Comparison of ENCODE assay signal across 8 mouse cellular contexts in the genomic region with DNA sequence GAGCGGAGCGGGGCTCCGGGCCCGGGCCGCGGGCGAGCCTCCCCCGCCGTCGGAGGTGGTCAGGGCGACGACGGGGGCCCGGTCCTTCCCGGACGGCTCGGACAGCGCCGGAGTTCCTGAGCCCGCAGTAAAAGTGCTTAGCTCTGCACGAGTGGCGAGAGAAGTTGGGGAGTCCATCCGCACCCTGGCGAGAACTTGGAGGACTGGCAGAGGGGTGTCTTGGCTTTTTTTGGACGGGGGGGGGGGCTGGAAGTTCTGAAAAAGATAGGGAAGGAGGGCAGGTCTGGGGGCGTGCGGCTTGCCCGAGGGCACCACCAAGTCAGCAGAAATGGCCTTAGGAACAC. TPM values are rescaled to one million over a fixed set of nuclear protein-coding genes. Genes with fewer than 3 reads are reported as not detected.
A peak's percentile ranks its signal among the peaks of the same experiment; 100 is the strongest.
DNase-seq lines count a peak whose midpoint lies in the region; ATAC-seq and TF ChIP-seq lines count a peak whose summit lies in the region.

No protein-coding gene starts in this region.

- peak overlapping the region; percentile 97 for H3K9ac ChIP-seq in embryonic facial prominence, embryonic 12.5 days
- H3K9ac ChIP-seq in intestine, embryonic 16.5 days (ENCODE audit: low read depth, low read length), result peak overlapping the region; percentile 97
- peak overlapping the region; percentile 97 for H3K9ac ChIP-seq in midbrain, embryonic 16.5 days (ENCODE audit: low read depth, low read length)

- peak overlapping the region; percentile 91 for H3K4me2 ChIP-seq in embryonic facial prominence, embryonic 12.5 days (replicated peaks)
- H3K4me2 ChIP-seq in intestine, embryonic 16.5 days (ENCODE audit: low read depth, low read length), result peak overlapping the region; percentile 73
- peak overlapping the region; percentile 84 for H3K4me2 ChIP-seq in midbrain, embryonic 16.5 days (ENCODE audit: low read length)

- H3K27me3 ChIP-seq in embryonic facial prominence, embryonic 12.5 days, result no peaks in the 10 kb centered on the region
- no peaks in the 10 kb centered on the region for H3K27me3 ChIP-seq in intestine, embryonic 16.5 days (replicated peaks; ENCODE audit: control insufficient read depth, insufficient read depth, low read length)
- H3K27me3 ChIP-seq in midbrain, embryonic 16.5 days (ENCODE audit: control insufficient read depth, insufficient read depth, low read depth, low read length), result no peaks in the 10 kb centered on the region

- no peak for TF ChIP-seq CTCF in left cerebral cortex, adult 2 months (IDR thresholded peaks at IDR 0.05)

- intact Hi-C loops in left cerebral cortex, adult 2 months (cut with DNase I), result loop anchor here (2.0 kb wide), 1 partner anchor 180 kb away; no protein-coding TSS in a partner anchor
- intact Hi-C loops in left cerebral cortex, postnatal 14 days (cut with DNase I), result loop anchor here (5.0 kb wide), 1 partner anchor 182 kb away; no protein-coding TSS in a partner anchor

- no peaks in the 10 kb centered on the region for H3K9me3 ChIP-seq in embryonic facial prominence, embryonic 12.5 days
- H3K9me3 ChIP-seq in intestine, embryonic 16.5 days (ENCODE audit: control insufficient read depth, low read length), result no peaks in the 10 kb centered on the region
- no peaks in the 10 kb centered on the region for H3K9me3 ChIP-seq in midbrain, embryonic 16.5 days (replicated peaks; ENCODE audit: control insufficient read depth, low read length, poor library complexity, severe bottlenecking)

- H3K36me3 ChIP-seq in embryonic facial prominence, embryonic 12.5 days, result no peaks in the 10 kb centered on the region
- H3K36me3 ChIP-seq in intestine, embryonic 16.5 days (ENCODE audit: control insufficient read depth, insufficient read depth, low read length), result no peaks in the 10 kb centered on the region
- no peaks in the 10 kb centered on the region for H3K36me3 ChIP-seq in midbrain, embryonic 16.5 days (ENCODE audit: control insufficient read depth, insufficient read depth, low read length)

- H3K4me3 ChIP-seq in left cerebral cortex, adult 2 months, result peak overlapping the region; percentile 94
- peak overlapping the region; percentile 89 for H3K4me3 ChIP-seq in embryonic facial prominence, embryonic 12.5 days
- peak overlapping the region; percentile 67 for H3K4me3 ChIP-seq in intestine, embryonic 16.5 days (ENCODE audit: low read length)
- H3K4me3 ChIP-seq in midbrain, embryonic 16.5 days (ENCODE audit: low read depth, low read length), result peak overlapping the region; percentile 83

- ATAC-seq in embryonic facial prominence, embryonic 12.5 days (ENCODE audit: insufficient number of reproducible peaks, insufficient read depth, low FRiP score, low TSS enrichment), result peak; percentile 68
- ATAC-seq in intestine, embryonic 16.5 days, result no peak; the same call in 1 of the 2 replicates
- ATAC-seq in midbrain, embryonic 16.5 days, result peak; percentile 74; the same call in 1 of the 2 replicates

- under 1% methylated on average over 28 of the region's 28 CpGs for WGBS in embryonic facial prominence, embryonic 12.5 days
- under 1% methylated on average over 28 of the region's 28 CpGs for WGBS in intestine, embryonic 16.5 days
- WGBS in midbrain, embryonic 16.5 days, result 0% methylated on average over 27 of the region's 28 CpGs

- peaks cover 24% of the 10 kb centered on the region for H3K4me1 ChIP-seq in embryonic facial prominence, embryonic 12.5 days
- peaks cover 16% of the 10 kb centered on the region for H3K4me1 ChIP-seq in intestine, embryonic 16.5 days (ENCODE audit: control insufficient read depth, insufficient read depth, low read length)
- peaks cover 36% of the 10 kb centered on the region for H3K4me1 ChIP-seq in midbrain, embryonic 16.5 days (ENCODE audit: control insufficient read depth, insufficient read depth, low read length)

- no peak for DNase-seq in left cerebral cortex, adult 2 months (ENCODE audit: extremely low spot score in 1 of 2, low spot score in 2 of 2)
- DNase-seq in left cerebral cortex, postnatal 14 days (ENCODE audit: low spot score in 2 of 2), result no peak
- no peak for DNase-seq in thymus, postnatal 25 days
- no peak for DNase-seq in adrenal gland, postnatal 4 days (ENCODE audit: low spot score in 2 of 2)
- DNase-seq in layer of hippocampus, postnatal 25 days (ENCODE audit: extremely low spot score in 1 of 2, low spot score in 1 of 2), result no peak

- peak overlapping the region; percentile 96 for H3K27ac ChIP-seq in left cerebral cortex, adult 2 months
- peak overlapping the region; percentile 95 for H3K27ac ChIP-seq in embryonic facial prominence, embryonic 12.5 days
- H3K27ac ChIP-seq in intestine, embryonic 16.5 days (ENCODE audit: low read length), result peak overlapping the region; percentile 79
- peak overlapping the region; percentile 94 for H3K27ac ChIP-seq in midbrain, embryonic 16.5 days (ENCODE audit: low read length)

RNA-seq across cellular contexts. Expression of a gene that starts 0.6 kb away (rescaled TPM):
- 100 to 1,000 TPM; 153 to 165 TPM for total RNA-seq in left cerebral cortex, adult 2 months (2021)
- total RNA-seq in left cerebral cortex, postnatal 14 days (2021), result 100 to 1,000 TPM; 126 to 136 TPM
- 186 and 199 TPM in 2 replicates for polyA plus RNA-seq in embryonic facial prominence, embryonic 12.5 days (2016; fragmentation: Nextera tagmentation; extraction: Ambion mirVana)
- polyA plus RNA-seq in intestine, embryonic 16.5 days (2015; fragmentation: Nextera tagmentation; extraction: Ambion mirVana), result 168 and 174 TPM in 2 replicates
- polyA plus RNA-seq in midbrain, embryonic 16.5 days (2015; fragmentation: Nextera tagmentation; extraction: Ambion mirVana), result 128 TPM in 2 replicates
- 100 to 1,000 TPM; 170 TPM for total RNA-seq in adrenal gland, postnatal 4 days (2021)
- 100 to 1,000 TPM; 141 to 142 TPM for total RNA-seq in layer of hippocampus, postnatal 25 days (2021)
